Mouse (Mus musculus): Measurements from ENCODE around the gene Cby3.

DNA sequence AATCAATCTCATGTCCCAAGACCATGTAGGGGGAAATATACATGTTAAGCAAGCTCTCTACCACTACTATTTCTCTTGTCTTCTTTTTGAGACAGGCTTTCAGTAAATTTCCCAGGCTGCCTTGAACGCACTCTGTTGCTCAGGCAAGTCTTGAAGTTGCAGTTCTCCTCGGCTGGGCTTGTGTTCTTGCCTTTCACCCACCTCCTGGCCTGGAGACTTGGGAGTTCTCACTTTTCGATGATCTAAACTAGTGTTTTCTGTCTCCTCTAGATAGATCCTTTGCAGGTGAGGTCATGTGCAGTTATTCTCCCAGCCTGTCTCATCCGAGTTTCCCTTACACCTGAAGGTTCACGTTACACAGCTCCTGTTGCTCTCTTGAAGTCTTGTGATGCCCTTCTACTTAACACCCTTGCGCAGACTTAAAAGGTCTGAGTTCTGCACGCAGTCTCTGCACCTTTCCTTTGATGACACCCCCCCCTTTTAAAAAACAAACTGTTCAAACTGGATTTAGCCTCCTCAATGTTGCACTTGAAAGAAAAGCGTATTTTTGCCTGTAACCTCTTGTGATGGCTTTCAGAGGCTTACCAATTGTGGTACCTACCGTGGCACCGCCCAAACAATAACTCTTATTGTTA, 22.0 kb downstream of the Cby3 start:
- TF ChIP-seq CTCF (conservative IDR thresholded peaks at IDR 0.05 in 1 of 2, IDR thresholded peaks at IDR 0.05 in 1 of 2; ENCODE audit: low read depth in 2 of 2, low read length in 2 of 2) (no peak), POLR2A (IDR thresholded peaks at IDR 0.05; ENCODE audit: low read depth, low read length) (no peak), MAFK (IDR thresholded peaks at IDR 0.05; ENCODE audit: insufficient replicate concordance, low read length) (no peak), ELF1 (IDR thresholded peaks at IDR 0.05; ENCODE audit: low read depth, low read length) (no peak), MYC (IDR thresholded peaks at IDR 0.05; ENCODE audit: low read depth, low read length) (no peak), EP300 (IDR thresholded peaks at IDR 0.05; ENCODE audit: low read length) (no peak), KAT2A (IDR thresholded peaks at IDR 0.05; ENCODE audit: insufficient replicate concordance, low read length) (no peak), USF2 (conservative IDR thresholded peaks at IDR 0.05; ENCODE audit: low read depth, low read length) (no peak), POLR2AphosphoS2 (IDR thresholded peaks at IDR 0.05; ENCODE audit: low read depth, low read length) (no peak), ZKSCAN1 (IDR thresholded peaks at IDR 0.05; ENCODE audit: borderline replicate concordance, low read depth, low read length) (no peak), MAX (IDR thresholded peaks at IDR 0.05; ENCODE audit: low read length) (no peak), TBP (conservative IDR thresholded peaks at IDR 0.05; ENCODE audit: low read depth, low read length) (no peak), RAD21 (IDR thresholded peaks at IDR 0.05; ENCODE audit: low read depth, low read length) (no peak)

All from CH12.LX (cell line).